Mouse (Mus musculus) B cell, adult 67 days (primary cell): ENCODE results near the gene Psd. TPM values are rescaled to one million over a fixed set of nuclear protein-coding genes. Genes with fewer than 3 reads are reported as not detected.

Source experiments
- total RNA-seq, 2 experiments: library from RNA; stranded (reverse); gene quantifications; 4 replicates each; pipeline ENCODE4 v1.2.4; 2023

Gene Psd
- total RNA-seq, result 1 to 10 TPM in 1 of 2 experiments, under 1 TPM in 1; 0.96 to 2.8 TPM

DNA sequence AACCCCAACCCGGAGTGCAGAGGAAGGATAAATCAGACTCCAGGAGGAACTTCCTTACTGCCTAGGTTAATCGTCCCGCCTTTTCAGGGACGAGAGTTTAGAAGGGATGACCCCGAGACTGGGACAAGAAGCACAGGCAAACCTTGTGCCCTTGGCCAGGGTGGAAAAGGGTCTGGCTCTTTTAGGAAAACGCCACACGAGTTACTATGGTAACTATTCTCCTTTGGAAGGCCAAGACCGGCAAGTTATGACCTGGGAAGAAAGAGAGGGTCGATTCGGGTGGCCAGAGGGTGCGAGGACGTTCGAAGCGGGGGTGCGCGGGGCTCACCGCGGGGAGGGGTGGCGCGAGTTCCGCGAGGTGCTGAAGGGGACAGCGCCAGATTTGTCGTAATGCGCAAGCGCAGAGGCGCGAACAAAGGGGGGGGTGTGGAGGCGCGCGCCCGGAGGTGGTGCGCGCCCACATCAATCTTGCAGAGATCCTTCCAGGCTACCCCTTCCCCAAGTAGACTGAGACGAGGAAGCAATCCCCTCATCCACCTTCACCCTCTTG lies at the start of gene Psd:
Gene Psd (minus strand): TSS at position 401 of the 550 bp plus-strand sequence.

GRCm38 (mm10) chr19:46350168-46350932 lies 23.4 kb upstream of the Psd start, which contains the start of gene 2310034G01Rik:
Gene 2310034G01Rik, minus strand, starts transcription at chr19:46350302.

DNA sequence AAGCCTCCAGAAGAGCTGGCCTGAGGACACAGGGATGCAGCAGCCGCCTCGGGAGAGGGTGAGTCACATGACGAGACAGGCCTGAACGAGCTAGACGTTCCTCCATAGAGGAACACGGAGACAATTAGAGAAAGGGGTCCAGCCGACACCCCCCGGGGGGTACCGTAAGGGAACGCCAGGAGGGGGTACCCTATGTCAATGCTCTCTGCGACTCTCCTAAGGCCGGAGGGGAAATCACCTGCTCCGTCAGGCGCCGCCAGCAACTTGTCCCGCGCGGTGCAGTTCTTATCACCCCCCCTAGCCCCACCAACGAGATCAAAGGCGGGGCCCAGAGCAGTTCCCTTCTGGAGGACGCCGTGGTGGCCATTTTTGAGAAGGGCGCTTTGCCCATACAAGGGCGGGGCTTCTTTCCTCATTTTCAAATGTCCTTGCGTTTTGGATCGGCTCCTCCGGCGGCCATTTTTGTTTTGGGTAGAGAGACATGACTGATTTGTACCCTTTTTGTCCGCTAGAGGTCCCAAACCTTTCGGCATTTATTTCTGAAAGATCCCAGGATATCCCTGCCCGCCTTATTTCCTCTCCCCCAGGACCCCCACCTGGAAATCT lies 11.5 kb upstream of the Psd start, which contains the start of gene Cuedc2:
Gene Cuedc2 (minus strand): TSS at position 372 of the 606 bp plus-strand sequence.

DNA sequence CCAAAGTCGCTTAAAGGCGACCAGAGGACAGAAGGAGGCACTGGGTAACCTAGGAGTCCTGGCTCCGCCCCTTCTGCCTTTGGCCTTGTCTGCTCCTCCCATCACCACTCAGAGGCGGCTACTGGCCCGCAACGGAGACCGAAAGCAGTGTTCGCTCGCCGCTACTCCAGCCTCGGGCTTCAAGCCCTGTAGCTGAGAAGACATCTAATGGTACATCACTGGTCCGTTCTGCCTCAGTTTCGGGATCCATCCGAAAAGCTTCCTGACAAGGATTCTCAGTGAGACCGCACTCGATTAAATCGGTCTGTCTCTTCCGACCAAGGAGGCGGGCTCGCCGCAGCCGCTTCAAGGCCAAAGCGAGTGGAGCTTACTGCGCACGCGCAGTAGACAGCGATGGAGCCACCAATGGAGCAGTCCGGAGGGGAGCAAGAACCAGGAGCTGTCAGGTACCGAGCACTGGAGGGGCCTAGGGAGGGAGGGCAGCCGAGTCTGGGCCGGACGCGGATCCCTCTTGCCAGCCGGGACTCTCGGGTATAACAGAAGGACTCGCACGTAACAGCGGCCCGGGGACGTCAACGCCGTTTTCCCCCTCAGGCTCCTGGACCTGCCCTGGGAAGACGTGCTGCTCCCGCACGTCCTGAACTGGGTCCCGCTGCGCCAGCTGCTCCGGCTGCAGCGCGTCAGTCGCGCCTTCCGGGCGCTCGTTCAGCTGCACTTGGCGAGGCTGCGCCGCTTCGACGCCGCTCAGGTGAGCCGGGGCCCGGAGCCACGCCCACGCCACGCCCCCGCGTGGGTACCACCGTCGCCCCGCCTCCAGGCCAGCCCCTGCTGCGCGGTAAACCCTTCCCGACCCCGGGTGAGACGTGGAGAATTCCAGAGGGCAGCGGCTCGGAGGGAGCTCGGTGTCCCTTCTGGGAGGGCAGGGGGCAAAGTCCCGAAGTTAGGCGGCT lies 1.4 kb upstream of the Psd start, which contains the start of gene Fbxl15:
Gene Fbxl15 (plus strand): TSS at position 104 of the 950 bp plus-strand sequence.

GRCm38 (mm10) chr19:46304216-46304841 lies 22.6 kb downstream of the Psd start, which contains the start of gene Nfkb2:
Gene Nfkb2, plus strand, starts transcription at chr19:46304320.

Other genes starting within 250 kb of the Psd start
- not detected for gene Elovl3, start 195.3 kb downstream of the Psd start, total RNA-seq
- gene Pitx3, start 178.8 kb downstream of the Psd start, total RNA-seq, result not detected
- gene Gbf1, start 174.6 kb downstream of the Psd start, total RNA-seq, result 100 to 1,000 TPM; 112 to 124 TPM
- gene Nfkb2, start 22.8 kb downstream of the Psd start, total RNA-seq, result 100 to 1,000 TPM; 217 to 236 TPM
- gene Fbxl15, start 1.0 kb upstream of the Psd start, total RNA-seq, result 1 to 10 TPM; 4.2 to 6.6 TPM
- gene Cuedc2, start 11.5 kb upstream of the Psd start, total RNA-seq, result 10 to 100 TPM; 66.9 to 67.9 TPM
- gene Mfsd13a, start 14.0 kb upstream of the Psd start, total RNA-seq, result under 1 TPM; 0.35 to 0.42 TPM
- not detected for gene 2310034G01Rik, start 23.1 kb upstream of the Psd start, total RNA-seq
- gene Actr1a, start 68.6 kb upstream of the Psd start, total RNA-seq, result 100 to 1,000 TPM in 1 of 2 experiments, 10 to 100 TPM in 1; 95.6 to 104 TPM
- 10 to 100 TPM; 47.6 to 49.3 TPM for gene Sufu, start 69.7 kb upstream of the Psd start, total RNA-seq
- 10 to 100 TPM; 80.5 to 85.8 TPM for gene Trim8, start 174.5 kb upstream of the Psd start, total RNA-seq
- gene Arl3, start 246.0 kb upstream of the Psd start, total RNA-seq, result 10 to 100 TPM; 13.2 to 14.5 TPM
- gene Sfxn2, start 246.2 kb upstream of the Psd start, total RNA-seq, result 10 to 100 TPM; 12.5 to 18.0 TPM